Mouse (Mus musculus) heart, postnatal 0 days (tissue): Measurements from ENCODE around the gene Akt2. TPM values are rescaled to one million over a fixed set of nuclear protein-coding genes. Genes with fewer than 3 reads are reported as not detected.

ENCODE experiments used
- ATAC-seq: fragments of 200-750 bp; cut with Nextera tagmentation; 2 replicates; pipeline ENCODE4 v1.8.0; 2017; ENCODE audit warnings: low read depth, moderate number of reproducible peaks, moderate library complexity; ENCODE audit not compliant: insufficient read depth
- DNase-seq: peaks from one replicate; pipeline ENCODE4 v3.0.0-alpha.2; 2016; ENCODE audit warnings: low spot score
- H3K27ac ChIP-seq: fragments of 300-500 bp; sonication (generic); 2 replicates; pipeline ENCODE4 v1.5.1; 2014; ENCODE audit warnings: low read depth, mild to moderate bottlenecking
- H3K27me3 ChIP-seq: fragments of 300-500 bp; sonication (generic); 2 replicates; pipeline ENCODE4 v1.6.1; 2014; ENCODE audit warnings: low read length, mixed read lengths; ENCODE audit not compliant: control insufficient read depth, insufficient read depth
- H3K36me3 ChIP-seq: fragments of 300-500 bp; sonication (generic); replicated peaks from 2 replicates; pipeline ENCODE4 v1.6.1; 2014; ENCODE audit warnings: low read length, mixed read lengths; ENCODE audit not compliant: control insufficient read depth, insufficient read depth
- H3K4me1 ChIP-seq: fragments of 300-500 bp; sonication (generic); 2 replicates; pipeline ENCODE4 v1.6.1; 2014; ENCODE audit warnings: antibody characterized with exemption; ENCODE audit not compliant: control insufficient read depth, insufficient read depth
- H3K4me2 ChIP-seq: fragments of 300-500 bp; sonication (generic); 2 replicates; pipeline ENCODE4 v1.6.1; 2014; ENCODE audit warnings: low read depth, mild to moderate bottlenecking, low read length, moderate library complexity
- H3K4me3 ChIP-seq: fragments of 300-500 bp; sonication (generic); 2 replicates; pipeline ENCODE4 v1.5.1; 2014; ENCODE audit warnings: low read depth, low read length
- H3K9ac ChIP-seq: fragments of 300-500 bp; sonication (generic); replicated peaks from 2 replicates; pipeline ENCODE4 v1.6.1; 2014; ENCODE audit warnings: low read depth, low read length, mixed read lengths
- H3K9me3 ChIP-seq: fragments of 300-500 bp; sonication (generic); replicated peaks from 2 replicates; pipeline ENCODE4 v1.6.1; 2016; ENCODE audit warnings: low read length; ENCODE audit not compliant: control insufficient read depth
- CTCF ChIP-seq: IDR thresholded peaks from 2 replicates; pipeline ENCODE4 v1.5.1; 2016; ENCODE audit warnings: antibody characterized with exemption, control low read depth, low read depth
- EP300 ChIP-seq: IDR thresholded peaks from 2 replicates; pipeline ENCODE4 v1.6.1; 2016; ENCODE audit warnings: antibody characterized with exemption, low read depth
- WGBS: fragments of 180-500 bp; shearing (Covaris S2); extraction: QIAGEN DNeasy Blood & Tissue Kit; methylation state at CpG from one replicate; pipeline ENCODE4 v1.1.7; 2014; 5-methylcytosine and 5-hydroxymethylcytosine counted together
- polyA plus RNA-seq: library from polyadenylated mRNA; unstranded; fragments of >200 nt; fragmentation: Nextera tagmentation; extraction: Ambion mirVana; gene quantifications from 2 replicates; pipeline ENCODE4 v1.2.1, GENCODE M21; 2015
- total RNA-seq: library from RNA; depleted of rRNA; stranded (reverse); fragments of >200 nt; gene quantifications from 2 replicates; pipeline ENCODE4 v1.2.3, GENCODE M21; 2014; ENCODE audit warnings: low replicate concordance

The Akt2 gene
- total and polyA plus RNA-seq, 2 experiments from 2014 or later, result 80.5 to 138 TPM

DNA sequence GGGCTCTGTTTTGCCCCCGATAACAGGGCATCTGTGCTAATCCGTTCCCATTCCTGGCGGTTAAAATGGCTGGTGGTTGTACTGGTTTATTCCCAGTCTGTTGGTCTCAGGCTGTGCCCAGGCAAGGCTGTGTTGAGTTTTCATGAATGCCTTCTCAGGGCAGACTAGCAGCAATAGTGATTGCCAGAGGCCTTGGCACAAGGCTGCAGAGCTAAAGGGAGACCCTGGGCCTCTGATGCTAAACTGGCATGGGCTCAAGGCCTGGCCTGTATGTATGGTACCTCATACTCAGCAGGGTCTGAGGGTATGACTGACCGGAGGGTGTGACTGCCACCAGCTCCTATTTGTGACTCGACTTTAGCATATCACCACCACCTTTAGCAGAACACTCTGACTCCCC is 19.5 kb downstream of the Akt2 start:
- 83% methylated on average over 5 of the region's 5 CpGs for WGBS
- Histone ChIP-seq H3K36me3 (peaks cover 19% of the 10 kb centered on the region), H3K9me3 (no peaks in the 10 kb centered on the region), H3K27me3 (no peaks in the 10 kb centered on the region), H3K4me3 (no peak overlapping the region), H3K4me1 (peaks cover 41% of the 10 kb centered on the region), H3K9ac (no peak overlapping the region), H3K4me2 (no peak overlapping the region), H3K27ac (no peak overlapping the region)
- ATAC-seq (no peak), DNase-seq (no peak)
- TF ChIP-seq EP300 (no peak), CTCF (no peak)

DNA sequence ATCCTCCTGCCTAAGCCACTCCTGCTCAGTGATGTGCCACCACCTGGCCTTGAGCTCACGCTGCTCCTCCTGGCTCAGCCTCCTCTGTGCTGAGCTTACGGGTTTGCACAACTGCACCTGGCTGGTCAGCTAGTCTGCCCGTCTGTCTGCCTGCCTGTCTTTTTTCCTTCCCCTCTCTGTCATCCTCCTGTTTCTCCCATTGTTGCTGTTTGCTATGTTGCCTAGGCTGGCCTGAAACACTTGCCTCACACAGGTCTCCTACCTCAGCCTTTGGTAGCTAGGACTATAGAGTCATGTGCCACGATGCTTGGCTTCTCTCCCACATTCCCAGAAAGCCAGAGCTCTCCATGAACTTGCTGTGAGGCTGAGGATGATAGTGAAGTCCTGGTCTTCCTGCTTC is 21.6 kb downstream of the Akt2 start:
- no peak overlapping the region for H3K27ac ChIP-seq
- no peaks in the 10 kb centered on the region for H3K9me3 ChIP-seq
- 53% methylated on average over 4 of the region's 4 CpGs for whole genome bisulfite sequencing
- no peak overlapping the region for H3K9ac ChIP-seq
- H3K4me2 ChIP-seq, result no peak overlapping the region
- DNase-seq (peak; percentile 42), ATAC-seq (no peak)
- no peak overlapping the region for H3K4me3 ChIP-seq
- H3K27me3 ChIP-seq, result no peaks in the 10 kb centered on the region
- H3K4me1 ChIP-seq, result peaks cover 20% of the 10 kb centered on the region
- H3K36me3 ChIP-seq, result peaks cover 40% of the 10 kb centered on the region
- no peak for TF ChIP-seq EP300

DNA sequence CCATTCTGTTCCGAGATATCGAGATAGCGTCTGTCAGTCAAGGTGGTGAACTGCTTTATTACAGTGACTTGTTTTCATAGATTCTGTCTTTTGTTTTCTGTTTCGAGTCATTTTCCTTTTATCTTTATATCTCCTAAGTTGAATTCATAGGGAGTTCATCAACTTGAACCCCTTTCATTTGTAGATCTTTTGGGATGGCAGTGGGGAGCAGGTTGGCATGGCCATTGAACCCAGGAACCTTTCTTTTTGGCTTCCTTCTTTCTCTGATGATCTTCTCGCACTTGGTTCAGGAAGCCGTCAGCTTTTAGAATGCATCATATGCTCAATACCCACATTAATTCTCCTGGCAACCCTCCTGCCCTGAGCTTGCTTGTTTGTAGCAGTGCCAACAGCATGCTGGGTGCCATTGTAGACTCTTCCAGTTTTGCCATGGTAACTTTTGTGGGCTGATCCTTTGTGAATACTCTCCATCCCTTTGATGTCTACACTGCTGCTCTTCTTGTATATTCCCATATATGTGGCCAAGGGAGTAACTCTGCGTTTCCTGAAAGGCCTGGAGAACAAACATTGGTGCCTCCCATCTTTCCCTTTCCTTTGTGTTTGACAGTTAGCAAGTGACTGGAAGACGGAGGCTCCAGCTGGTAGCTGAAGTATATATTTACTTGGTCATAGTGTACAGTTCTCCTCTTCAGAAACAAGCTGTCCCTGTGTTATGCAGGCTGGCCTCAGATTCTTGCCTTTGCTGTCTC is 22.6 kb downstream of the Akt2 start:
- Histone ChIP-seq H3K4me3 (no peak overlapping the region), H3K27ac (no peak overlapping the region), H3K4me2 (no peak overlapping the region), H3K36me3 (peaks cover 44% of the 10 kb centered on the region), H3K9me3 (no peaks in the 10 kb centered on the region), H3K4me1 (peaks cover 10% of the 10 kb centered on the region), H3K27me3 (no peaks in the 10 kb centered on the region), H3K9ac (no peak overlapping the region)
- ATAC-seq (no peak), DNase-seq (no peak)
- 80% methylated on average over 8 of the region's 8 CpGs for WGBS
- TF ChIP-seq CTCF (no peak), EP300 (no peak)

DNA sequence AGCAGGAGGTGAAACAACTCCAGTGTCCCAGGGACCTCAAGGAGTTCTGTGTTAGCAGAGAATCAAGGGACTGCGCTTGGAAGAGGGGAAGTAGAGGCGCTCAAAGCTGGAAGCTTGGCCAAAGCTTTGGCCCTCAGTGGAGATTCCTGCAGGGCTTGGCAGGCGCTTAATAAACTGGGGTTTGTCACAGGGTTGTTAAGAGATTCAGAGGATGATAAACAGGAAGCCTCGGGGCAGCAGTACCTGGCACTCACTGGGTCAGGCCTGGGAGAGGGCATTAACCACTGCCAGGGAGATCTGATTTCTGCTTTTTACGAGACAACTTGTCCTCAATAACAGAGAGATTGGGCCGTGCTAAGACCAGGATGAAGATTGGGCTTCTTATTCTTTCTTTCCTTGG is 29.7 kb downstream of the Akt2 start:
- TF ChIP-seq EP300 (no peak), CTCF (no peak)
- peaks cover 85% of the 10 kb centered on the region for H3K36me3 ChIP-seq
- ATAC-seq, result no peak
- no peak overlapping the region for H3K9ac ChIP-seq
- no peak overlapping the region for H3K4me3 ChIP-seq
- H3K4me1 ChIP-seq, result no peaks in the 10 kb centered on the region
- no peak for DNase-seq
- no peaks in the 10 kb centered on the region for H3K27me3 ChIP-seq
- H3K4me2 ChIP-seq, result no peak overlapping the region
- H3K9me3 ChIP-seq, result no peaks in the 10 kb centered on the region
- WGBS, result 76% methylated on average over 6 of the region's 6 CpGs
- H3K27ac ChIP-seq, result no peak overlapping the region

DNA sequence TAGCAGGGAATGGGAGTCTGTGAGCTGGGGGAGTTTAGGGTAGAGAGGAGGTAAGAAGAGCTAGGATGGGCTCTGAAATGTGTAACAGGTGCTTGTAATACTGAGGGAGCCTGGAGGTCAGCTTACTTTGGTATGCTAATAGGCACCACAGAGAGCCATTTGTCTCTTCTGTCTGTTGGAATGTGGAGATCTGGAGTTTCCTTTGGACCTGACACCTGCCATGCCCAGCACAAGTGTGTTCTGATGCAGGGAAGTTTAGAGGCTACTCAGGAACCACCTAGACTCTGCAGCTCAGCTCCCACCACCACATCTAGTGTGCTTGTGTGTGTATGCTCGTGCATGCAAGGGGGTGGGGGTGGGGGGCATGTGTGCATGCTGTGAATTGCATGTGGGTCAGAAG is 30.9 kb downstream of the Akt2 start:
- Histone ChIP-seq H3K9me3 (no peaks in the 10 kb centered on the region), H3K27me3 (no peaks in the 10 kb centered on the region), H3K9ac (no peak overlapping the region), H3K27ac (no peak overlapping the region), H3K36me3 (peaks cover 82% of the 10 kb centered on the region), H3K4me1 (no peaks in the 10 kb centered on the region), H3K4me2 (no peak overlapping the region), H3K4me3 (no peak overlapping the region)
- no peak for ATAC-seq
- no peak for DNase-seq
- 65% methylated on average over 1 of the region's 1 CpGs for WGBS
- TF ChIP-seq EP300 (no peak), CTCF (no peak)

DNA sequence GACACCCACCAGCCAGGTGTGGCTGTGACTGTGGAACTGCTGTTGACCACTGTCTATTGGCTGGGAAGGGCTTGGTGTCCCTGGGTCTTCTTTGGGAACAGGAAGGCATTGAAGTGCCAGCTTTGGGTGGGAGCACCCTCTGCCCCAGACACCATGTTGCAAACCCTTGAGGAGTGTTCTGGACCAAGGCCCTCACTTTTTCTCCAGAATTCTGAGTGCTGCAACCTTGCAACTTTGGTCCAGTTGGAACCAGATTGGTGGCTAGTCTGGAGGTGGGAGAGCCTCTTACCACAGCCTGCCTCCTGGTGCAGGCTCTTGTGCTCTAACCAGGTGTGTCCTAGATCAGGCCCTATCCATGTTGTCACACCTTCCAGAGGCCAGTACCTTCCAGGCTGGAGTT is 33.6 kb downstream of the Akt2 start:
- Histone ChIP-seq H3K27ac (no peak overlapping the region), H3K4me2 (no peak overlapping the region), H3K4me3 (no peak overlapping the region), H3K9me3 (no peaks in the 10 kb centered on the region), H3K9ac (no peak overlapping the region), H3K4me1 (no peaks in the 10 kb centered on the region; the same call in 1 of the 2 replicates), H3K36me3 (peaks cover 83% of the 10 kb centered on the region), H3K27me3 (no peaks in the 10 kb centered on the region)
- no peak for DNase-seq
- TF ChIP-seq CTCF (no peak), EP300 (no peak)
- ATAC-seq, result no peak
